Mouse (Mus musculus): ENCODE results near the gene Rnf20.

Rnf20 gene

DNA sequence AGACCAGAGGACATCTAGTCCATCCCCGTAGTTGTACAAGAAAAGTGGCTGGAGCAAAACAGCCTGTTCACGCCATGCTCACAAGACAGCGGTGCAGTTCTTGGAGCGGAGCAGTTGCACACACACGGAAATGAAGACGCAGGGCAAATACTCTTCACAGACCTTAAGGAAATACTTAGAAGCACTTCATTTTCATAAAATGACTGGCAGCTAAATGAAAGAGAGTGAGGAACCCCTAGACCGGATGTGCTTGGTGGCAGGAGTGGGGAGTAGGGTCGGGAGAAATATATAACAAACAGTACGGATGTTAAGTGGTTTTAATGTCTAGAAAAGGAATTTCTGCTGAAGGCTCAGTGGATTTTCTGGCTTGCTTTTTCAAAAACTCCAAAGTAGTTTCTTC is 29.9 kb downstream of the Rnf20 start:
- no peak for DNase-seq (ENCODE audit: low spot score in 2 of 2)

DNA sequence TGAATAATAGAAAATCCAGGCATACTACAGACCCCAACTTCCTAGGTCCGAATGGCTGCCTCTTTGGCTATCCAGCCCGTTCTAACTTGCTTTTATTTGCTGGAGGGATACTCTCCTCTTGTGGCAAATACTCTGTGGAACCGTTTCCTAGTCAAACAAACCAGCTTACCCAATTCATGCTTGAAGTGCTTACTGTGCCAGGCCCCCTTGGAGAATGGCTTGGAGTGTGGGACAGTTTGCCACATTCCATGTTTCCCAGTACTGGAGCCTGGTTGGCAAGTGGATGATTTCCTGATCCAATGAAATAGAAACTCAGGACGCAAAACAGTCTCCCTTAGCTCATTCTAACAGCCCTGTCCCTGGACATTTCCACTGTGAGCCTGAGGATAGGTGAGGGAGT is 30.4 kb downstream of the Rnf20 start:
- DNase-seq (ENCODE audit: low spot score in 2 of 2): no peak

DNA sequence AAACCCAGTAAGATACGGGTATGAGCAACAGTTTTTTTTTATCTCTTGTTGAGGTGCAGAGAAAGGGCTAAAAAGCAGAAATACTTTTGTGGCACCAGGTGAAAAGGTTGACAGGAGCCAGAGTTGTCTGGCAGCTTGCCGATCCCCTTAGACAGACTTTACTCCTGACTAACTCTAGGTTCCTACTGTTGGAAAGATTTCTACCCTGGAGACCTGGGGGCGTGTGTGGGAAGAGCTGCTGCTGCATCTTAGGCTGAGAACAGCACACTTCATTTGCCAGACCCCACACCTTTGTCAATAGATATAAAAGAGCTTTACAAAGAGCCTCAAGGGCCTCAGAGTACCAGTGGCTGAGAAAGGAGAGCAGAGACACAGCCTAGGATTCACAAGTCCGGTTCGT is 33.0 kb downstream of the Rnf20 start:
- no peak for DNase-seq (ENCODE audit: low spot score in 2 of 2)

DNA sequence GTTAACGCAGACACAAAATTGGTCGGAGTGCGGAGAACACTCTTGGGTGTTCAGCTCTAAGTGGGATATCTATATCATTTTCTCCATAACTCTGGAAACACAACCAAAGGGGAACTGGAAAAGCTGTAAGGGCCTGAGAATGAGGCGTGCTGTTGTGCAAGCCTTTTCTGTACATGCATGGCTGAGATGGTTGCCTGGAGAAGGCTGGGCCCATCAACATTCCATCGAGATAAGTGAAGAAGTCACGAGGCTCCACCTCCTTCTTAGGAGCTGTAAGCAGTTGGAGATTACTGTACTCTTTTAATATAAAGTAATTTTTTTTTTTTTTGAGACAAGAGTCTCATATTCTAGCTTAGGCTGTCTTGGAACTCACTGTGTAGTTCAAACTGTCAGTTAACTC is 44.3 kb downstream of the Rnf20 start:
- DNase-seq (ENCODE audit: low spot score in 2 of 2): no peak

DNA sequence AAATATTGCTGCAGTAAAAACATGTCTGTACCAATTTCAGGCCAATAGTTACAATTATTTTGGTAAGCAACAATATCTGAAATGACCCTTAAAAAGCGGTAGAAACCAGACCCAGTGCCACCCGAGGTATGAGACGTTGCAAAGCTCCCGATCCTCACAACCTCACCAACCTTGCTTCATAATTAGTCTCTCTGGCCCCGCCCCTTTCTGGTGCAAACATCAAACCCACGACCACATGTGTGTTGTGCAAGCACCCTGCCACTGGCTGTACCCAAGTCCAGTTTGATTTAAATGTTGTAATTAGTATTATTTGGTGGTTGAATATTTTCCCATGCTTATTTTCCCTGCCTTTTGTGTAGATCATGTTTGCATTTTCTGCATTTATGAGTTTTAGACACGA is 45.0 kb downstream of the Rnf20 start:
- no peak for DNase-seq (ENCODE audit: low spot score in 2 of 2)

DNA sequence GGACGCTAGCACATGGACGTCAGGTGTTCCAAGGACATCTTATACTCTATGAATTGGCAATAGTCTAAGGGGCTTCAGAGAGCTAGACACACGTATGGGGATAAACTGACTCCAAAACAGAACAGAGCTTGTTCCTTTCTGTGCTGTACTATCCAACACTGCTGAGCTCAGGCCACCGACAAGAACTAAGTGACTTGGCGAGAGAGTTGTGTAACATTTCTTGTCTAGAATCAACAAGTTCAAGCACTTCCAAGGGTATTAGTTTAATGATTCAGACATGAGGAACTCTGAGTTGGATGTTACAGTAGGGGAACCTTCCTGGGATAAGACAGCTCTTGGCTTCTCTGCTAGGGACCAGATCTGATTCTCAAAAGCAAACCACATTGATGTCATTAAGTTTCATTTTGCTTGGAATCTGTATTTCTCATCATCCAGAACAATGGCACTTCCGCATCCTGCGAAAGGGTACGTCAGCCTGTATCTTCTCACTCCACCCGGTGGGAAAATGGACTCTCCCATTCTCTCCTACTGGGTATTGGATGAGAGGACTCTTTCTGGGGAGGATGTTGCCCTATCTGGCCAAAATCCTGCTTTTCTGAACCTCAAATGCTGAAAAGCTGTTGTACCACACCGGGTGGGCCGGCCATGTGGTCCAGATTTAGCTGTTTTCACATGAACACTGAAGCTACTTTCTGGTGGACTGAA is 48.5 kb downstream of the Rnf20 start:
- no peak for DNase-seq (ENCODE audit: low spot score in 2 of 2)

DNA sequence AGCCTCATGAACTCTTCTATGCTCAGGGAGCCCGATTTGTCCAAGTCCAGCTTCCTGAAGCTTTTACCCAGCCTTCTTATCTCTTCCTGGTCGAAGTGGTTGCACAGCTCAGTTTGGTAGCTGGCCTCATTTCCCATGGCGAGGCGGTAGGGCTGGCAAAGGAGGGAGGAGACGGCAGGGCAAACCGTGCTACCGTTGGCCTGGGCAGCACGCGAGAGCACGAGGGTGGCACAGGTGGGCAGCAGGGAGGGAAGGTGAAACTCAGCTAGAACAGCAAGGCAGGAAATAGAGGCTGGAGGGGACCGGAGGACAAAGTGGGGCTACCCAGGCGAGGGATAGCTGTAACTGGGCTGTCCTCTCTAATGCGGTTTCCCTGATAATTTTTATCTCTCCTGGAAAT is 50.0 kb downstream of the Rnf20 start, which contains the start of gene Ppp3r2:
TSS of gene Ppp3r2 (minus strand) at position 213 of the 400 bp plus-strand sequence.
- DNase-seq (ENCODE audit: low spot score in 2 of 2): no peak

DNA sequence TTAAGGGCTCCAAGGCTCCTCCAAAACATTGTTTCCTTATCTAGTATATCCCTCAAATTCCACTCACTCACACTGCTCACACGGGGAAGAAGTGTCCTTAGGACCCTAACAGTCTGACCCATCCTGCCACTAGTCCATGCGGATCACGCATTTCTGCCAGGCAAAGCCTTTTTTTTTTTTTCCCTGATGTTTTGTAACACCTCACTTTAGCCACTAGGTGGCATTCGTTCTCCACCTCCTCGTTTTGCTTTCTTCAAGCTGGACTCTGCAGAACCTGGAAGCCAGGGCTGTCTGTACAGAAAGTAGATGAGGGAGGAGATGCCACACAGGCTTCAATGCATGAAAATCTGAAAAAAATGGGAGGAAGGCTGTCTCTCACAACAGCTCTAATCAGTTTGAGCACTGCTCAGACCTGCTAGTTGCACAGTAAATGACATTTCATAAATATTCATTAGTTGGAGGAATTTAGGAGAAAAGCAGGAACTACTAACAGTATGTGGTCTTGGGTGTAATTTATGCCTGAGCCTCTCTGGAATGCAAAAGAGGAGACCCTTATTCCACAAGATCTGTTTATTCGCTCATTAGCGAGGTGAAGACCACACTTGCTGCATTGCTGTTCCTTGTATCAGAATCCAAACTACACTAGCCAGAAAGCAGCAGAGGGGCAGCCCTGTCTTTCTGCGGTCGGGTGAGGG is 56.9 kb downstream of the Rnf20 start:
- DNase-seq (ENCODE audit: low spot score in 2 of 2): no peak

DNA sequence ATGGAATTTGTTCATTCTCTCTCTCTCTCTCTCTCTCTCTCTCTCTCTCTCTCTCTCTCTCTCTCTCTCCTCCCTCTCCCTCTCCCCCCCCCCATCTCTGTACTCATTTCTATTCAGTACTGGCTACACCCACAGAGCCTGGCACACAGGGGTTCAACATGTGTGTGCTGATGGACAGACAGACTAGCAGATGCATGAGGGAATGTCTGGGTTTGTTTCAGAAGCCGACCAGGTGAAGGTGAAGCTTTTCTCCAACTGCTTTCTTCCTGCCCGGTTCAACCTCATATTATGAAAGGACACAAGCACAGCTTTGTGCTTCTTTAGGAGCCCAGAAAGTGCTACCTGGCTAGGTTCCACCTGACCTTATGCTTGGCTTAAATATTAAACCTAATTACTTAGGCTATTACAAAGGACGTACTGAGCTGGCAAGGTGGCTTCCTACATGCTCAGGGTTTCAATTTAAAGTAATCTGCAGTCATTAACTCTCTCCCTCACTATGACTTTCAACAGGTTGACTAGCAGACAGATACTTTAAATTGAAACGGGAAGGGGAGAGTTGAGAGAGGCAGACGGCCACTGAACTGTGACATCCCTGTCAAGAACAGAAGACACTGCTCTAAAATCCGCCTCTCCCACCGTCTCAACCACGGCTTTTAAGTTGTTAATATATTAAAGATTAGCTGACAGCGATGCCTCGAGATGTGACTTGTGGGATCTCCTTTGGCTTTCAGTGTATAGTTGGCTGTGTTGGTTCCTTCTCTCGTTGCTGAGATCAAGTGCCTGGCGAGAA is 59.8 kb downstream of the Rnf20 start:
- no peak for DNase-seq (ENCODE audit: low spot score in 2 of 2)
